Comparison of ENCODE assay signal across 21 mouse cellular contexts in genomic region chr4:74408731-74409130, GRCm38 (mm10).
"Had no signal": no experiment of that assay in that cellular context is flagged by ENCODE, and none has a peak within 500 bp of the region (broad histone marks: within the 10 kb centered on the region; RNA-seq: fewer than 3 reads in every experiment).

No protein-coding gene starts in this region.

- ATAC-seq: forebrain, embryonic 13.5 days; forebrain, embryonic 14.5 days; forebrain, embryonic 15.5 days; forebrain, embryonic 16.5 days; forebrain, postnatal 0 days had no signal

- DNase-seq: cerebellum, adult 8-10 months; cerebellum, adult 9-10 months; cerebellum, adult 9-11 months; cerebellum, postnatal 10 days; cerebellum, postnatal 14 days; cerebellum, postnatal 25 days; cerebellum, postnatal 36 days; embryo, embryonic 11 days; forebrain, postnatal 0 days; gastrocnemius, adult 2 months; gastrocnemius, postnatal 10 days; gastrocnemius, postnatal 14 days; gastrocnemius, postnatal 25 days; gastrocnemius, postnatal 36 days; heart, adult 11 months; heart, adult 18-20 months; heart, adult 2 months had no signal
